Mouse (Mus musculus): ENCODE results near the gene Cysrt1. TPM values are rescaled to one million over a fixed set of nuclear protein-coding genes. Genes with fewer than 3 reads are reported as not detected.

Gene Cysrt1
- 1.6 and 1.8 TPM in 2 replicates for polyA plus RNA-seq (2012; rRNA removed)

DNA sequence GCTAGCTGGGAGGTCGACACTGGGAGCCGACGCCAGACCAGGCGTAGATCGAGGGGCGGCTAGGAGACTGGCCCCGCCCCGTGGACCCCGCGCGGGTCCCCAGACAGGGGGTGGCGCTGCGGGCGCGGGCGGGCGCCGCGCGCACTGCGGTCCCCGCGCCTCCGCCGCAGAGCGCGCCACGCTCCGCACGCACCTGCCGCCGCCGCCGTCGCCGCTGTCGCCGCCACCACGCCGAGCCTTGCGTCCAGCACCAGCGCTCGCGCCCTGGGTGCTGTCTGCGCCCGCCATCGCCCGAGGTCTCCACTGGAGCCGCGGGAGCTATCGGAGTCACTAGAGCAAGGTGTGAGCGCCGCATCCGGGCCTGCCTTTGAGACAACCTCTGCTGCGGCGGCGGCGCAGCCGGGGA is at the start of gene Cysrt1, which contains the start of gene Rnf208:
Gene Cysrt1 (minus strand): TSS at position 352 of the 406 bp plus-strand sequence.
Gene Rnf208 (plus strand): TSS at position 155 of the 406 bp plus-strand sequence.
- no peak for DNase-seq (ENCODE audit: low read depth, low spot score)
- under 1% methylated on average over 59 of the region's 59 CpGs for WGBS

GRCm38 (mm10) chr2:25291184-25292053 is 49.2 kb upstream of the Cysrt1 start:
- DNase-seq (ENCODE audit: low read depth, low spot score): no peak
- WGBS: 6% methylated on average over 32 of the region's 32 CpGs

DNA sequence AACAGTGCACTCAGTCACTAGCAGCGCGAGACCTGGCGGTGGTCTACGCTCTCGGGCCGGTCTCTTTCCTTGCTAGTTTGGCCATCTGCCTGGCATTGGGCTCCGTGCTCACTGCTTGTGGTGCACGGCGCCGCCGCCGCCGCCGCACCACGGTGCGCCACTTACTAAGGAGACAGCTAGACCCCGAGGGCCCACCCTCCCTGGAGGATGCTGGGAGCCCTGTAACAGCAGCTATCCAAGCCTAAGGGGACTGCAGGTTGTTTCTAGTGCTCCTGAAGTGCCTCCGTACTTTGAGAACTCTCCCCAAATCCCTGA is 48.5 kb upstream of the Cysrt1 start:
- WGBS: under 1% methylated on average over 18 of the region's 18 CpGs
- no peak for DNase-seq (ENCODE audit: low read depth, low spot score)

- WGBS: 2% methylated on average over 54 of the region's 54 CpGs
- DNase-seq (ENCODE audit: low read depth, low spot score): no peak
Observed at GRCm38 (mm10) chr2:25290101-25290815, 48.0 kb upstream of the Cysrt1 start.

- 4% methylated on average over 11 of the region's 11 CpGs for WGBS
- peak; percentile 86 for DNase-seq (ENCODE audit: low read depth, low spot score)
Observed at GRCm38 (mm10) chr2:25289651-25290050, 47.4 kb upstream of the Cysrt1 start, which contains the start of gene Lrrc26. Gene Lrrc26, plus strand, starts transcription at chr2:25289915.

DNA sequence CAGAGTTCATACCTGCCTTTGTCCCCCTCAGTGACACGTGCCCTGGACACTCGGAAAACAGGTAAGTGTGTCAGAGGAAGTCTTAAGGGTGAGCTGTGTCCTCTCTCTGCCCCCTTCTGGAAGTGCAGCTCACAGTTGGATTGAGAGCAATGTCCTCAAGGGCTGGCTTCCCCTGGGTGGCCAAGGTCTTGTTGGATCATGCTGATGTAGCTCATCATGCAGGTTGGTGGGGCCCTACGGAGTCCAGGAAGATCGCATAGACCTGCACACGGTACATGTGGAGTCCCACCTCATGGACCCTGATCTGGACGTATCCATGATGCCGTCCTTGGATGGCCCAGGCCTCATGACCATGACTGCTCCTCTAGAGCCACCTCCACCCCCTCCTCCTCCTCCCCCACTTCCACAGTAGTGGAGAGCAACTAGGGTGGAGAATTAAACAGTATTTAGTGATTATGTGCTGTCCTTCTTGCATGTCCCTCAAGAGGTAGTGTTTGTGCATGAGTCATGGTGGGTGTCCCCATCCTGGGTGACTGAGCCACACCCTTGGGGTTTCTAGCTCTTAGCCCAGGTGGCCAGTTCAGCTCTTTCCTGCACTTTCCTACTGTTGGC is 46.6 kb upstream of the Cysrt1 start:
- WGBS: 67% methylated on average over 7 of the region's 7 CpGs

DNA sequence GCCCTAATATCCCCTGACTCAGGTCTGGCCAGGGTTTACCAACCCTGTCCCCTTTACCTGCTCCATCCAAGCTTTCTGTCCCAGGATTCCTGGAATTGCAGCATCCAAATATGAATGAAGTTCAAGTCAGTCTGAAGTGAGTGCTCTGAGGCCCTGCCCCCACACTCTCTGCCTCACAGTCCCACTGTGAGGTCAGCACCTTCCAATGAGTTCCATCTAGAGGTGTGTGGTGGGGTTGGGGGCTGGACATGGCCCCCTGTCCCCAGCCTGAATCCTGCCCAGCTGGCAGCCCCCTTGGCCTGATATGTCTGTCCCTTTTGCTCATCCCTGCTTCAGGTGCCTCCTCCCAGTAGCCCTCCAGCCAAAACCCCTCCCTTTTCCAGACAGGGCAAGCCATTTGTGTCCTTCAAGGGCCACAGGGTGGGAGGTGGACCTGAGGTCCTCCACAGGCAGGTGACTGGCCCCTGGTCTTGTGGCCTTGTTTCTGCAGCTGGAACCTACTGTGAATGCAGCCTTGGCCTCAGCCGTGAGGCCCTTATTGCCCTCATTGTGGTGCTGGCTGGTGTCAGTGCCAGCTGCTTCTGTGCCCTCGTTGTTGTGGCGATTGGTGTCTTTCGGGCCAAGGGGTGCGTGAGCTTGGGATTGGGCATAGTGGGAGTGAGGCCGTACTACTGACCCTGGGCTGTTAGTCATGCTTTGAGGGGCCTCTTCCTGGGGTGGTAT is 45.8 kb upstream of the Cysrt1 start, which contains the start of gene Tmem210:
Gene Tmem210 (plus strand): TSS at position 219 of the 723 bp plus-strand sequence.
- WGBS: 42% methylated on average over 6 of the region's 6 CpGs

More for the DNA sequence above, 46.6 kb upstream of the Cysrt1 start:
- no peak for DNase-seq (ENCODE audit: low read depth, low spot score)

GRCm38 (mm10) chr2:25286837-25287636 is 44.8 kb upstream of the Cysrt1 start:
- no peak for DNase-seq (ENCODE audit: low read depth, low spot score)
- WGBS: 16% methylated on average over 7 of the region's 7 CpGs

More for the DNA sequence above, 45.8 kb upstream of the Cysrt1 start, which contains the start of gene Tmem210:
- no peak for DNase-seq (ENCODE audit: low read depth, low spot score)

GRCm38 (mm10) chr2:25286314-25286713 is 44.1 kb upstream of the Cysrt1 start:
- WGBS: 26% methylated on average over 1 of the region's 1 CpGs

GRCm38 (mm10) chr2:25285551-25285950 is 43.3 kb upstream of the Cysrt1 start:
- DNase-seq (ENCODE audit: low read depth, low spot score): no peak
- WGBS: 41% methylated on average over 2 of the region's 2 CpGs

More at GRCm38 (mm10) chr2:25286314-25286713, 44.1 kb upstream of the Cysrt1 start:
- DNase-seq (ENCODE audit: low read depth, low spot score): no peak

GRCm38 (mm10) chr2:25278928-25279882 is 37.0 kb upstream of the Cysrt1 start:
- 34% methylated on average over 13 of the region's 13 CpGs for WGBS
- peak; percentile 83 for DNase-seq (ENCODE audit: low read depth, low spot score)

- WGBS: 24% methylated on average over 16 of the region's 16 CpGs
- no peak for DNase-seq (ENCODE audit: low read depth, low spot score)
Observed at GRCm38 (mm10) chr2:25273010-25273409, 30.8 kb upstream of the Cysrt1 start.

- 1% methylated on average over 29 of the region's 29 CpGs for WGBS
- no peak for DNase-seq (ENCODE audit: low read depth, low spot score)
Observed at GRCm38 (mm10) chr2:25272515-25272914, 30.3 kb upstream of the Cysrt1 start.

DNA sequence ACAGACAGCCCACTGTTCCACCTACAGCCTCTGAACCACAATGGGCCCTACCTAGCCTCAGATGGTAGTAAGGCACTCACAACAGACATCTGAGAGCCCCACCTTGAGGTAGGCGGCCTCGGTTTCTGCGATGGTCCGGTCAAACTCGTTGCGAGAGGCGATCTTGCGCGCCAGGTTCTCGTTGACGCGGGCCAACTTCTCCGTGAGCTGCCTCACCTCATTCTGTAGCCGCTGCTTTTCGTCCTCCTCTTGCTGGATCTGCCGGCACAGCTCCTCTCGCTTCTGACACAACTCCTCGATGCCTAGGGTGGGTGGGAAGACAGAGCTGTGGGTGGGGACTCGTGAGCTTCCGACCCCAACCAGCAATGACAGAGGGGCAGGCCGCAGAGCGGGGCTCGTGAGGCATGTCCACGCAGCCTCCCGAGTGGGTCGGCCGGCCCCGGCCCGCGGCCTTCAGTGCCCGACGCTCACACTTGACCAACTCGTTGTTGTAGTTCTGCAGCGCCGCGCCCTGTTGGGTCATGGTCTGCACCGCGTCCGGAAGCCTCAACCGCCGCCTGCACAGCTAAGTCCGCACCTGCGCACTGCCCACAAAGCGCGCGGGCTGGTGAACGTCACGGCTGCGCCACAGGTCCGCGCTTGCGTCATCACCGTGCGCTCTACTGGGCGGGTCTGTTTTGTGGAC is 29.7 kb upstream of the Cysrt1 start, which contains the start of the genes Ssna1 and Anapc2:
Gene Ssna1 (minus strand): TSS at position 612 of the 685 bp plus-strand sequence.
Gene Anapc2 (plus strand): TSS at position 652 of the 685 bp plus-strand sequence.
- under 1% methylated on average over 55 of the region's 55 CpGs for WGBS
- DNase-seq (ENCODE audit: low read depth, low spot score): peak; percentile 82

- WGBS: 40% methylated on average over 4 of the region's 4 CpGs
- no peak for DNase-seq (ENCODE audit: low read depth, low spot score)
Observed at GRCm38 (mm10) chr2:25267746-25268309, 25.6 kb upstream of the Cysrt1 start.

DNA sequence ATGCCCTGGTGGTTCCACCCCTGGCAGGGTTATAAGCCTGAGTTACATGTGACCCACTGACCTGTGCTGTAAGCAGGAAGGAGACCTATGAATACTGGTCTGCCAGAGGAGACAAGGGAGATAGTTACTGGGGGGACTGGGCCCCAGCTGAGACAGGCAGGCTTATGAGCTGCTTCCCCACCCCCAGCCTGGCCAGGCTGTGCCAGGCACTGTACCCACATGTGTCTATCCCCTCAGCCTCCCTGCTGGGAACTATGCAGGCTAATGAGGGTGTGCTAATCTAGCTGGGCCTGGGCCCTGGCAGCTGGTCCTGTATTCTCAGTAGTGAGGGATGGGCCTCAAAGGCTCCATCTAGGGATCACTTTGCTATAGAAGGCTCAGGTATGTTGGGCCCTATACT is 25.0 kb upstream of the Cysrt1 start:
- DNase-seq (ENCODE audit: low read depth, low spot score): no peak
